Mouse (Mus musculus) MEL (cell line): ENCODE data around the gene Rflnb.

ENCODE experiments used
- CTCF ChIP-seq, 3 experiments: IDR thresholded peaks in 2 of 3; conservative IDR thresholded peaks in 1 of 3; 2 replicates each; pipeline ENCODE4 v1.5.1; 2011 to 2012; ENCODE audit warnings: low read length in 3 of 3, low read depth in 2 of 3, mild to moderate bottlenecking in 2 of 3, improper control_type of control experiment in 1 of 3, inconsistent platforms in 1 of 3, mixed read lengths in 1 of 3, moderate library complexity in 1 of 3; ENCODE audit not compliant: control insufficient read depth in 1 of 3, insufficient read depth in 1 of 3, poor library complexity in 1 of 3, severe bottlenecking in 1 of 3
- TAL1 ChIP-seq: IDR thresholded peaks from 2 replicates; pipeline ENCODE4 v1.6.1; 2012; ENCODE audit warnings: mild to moderate bottlenecking, inconsistent platforms, low read length, moderate library complexity, mixed read lengths
- ZNF384 ChIP-seq: IDR thresholded peaks from 2 replicates; pipeline ENCODE4 v1.6.1; 2012; ENCODE audit warnings: low read depth, mild to moderate bottlenecking, inconsistent platforms, low read length, improper control_type of control experiment

GRCm38 (mm10) chr11:76015251-76015650, 12.3 kb downstream of the Rflnb start:
- TF ChIP-seq CTCF (IDR thresholded peaks at IDR 0.05 in 2 of 3, conservative IDR thresholded peaks at IDR 0.05 in 1 of 3; ENCODE audit: control insufficient read depth in 1 of 3, insufficient read depth in 1 of 3, low read depth in 2 of 3, low read length in 3 of 3, poor library complexity in 1 of 3, severe bottlenecking in 1 of 3) (no peak), TAL1 (no peak), ZNF384 (no peak)
